Mouse (Mus musculus): ENCODE results near the gene Hebp1.

GRCm38 (mm10) chr6:135202668-135203067 lies 4.8 kb upstream of the Hebp1 start:
- no peak for TF ChIP-seq CTCF (IDR thresholded peaks at IDR 0.05; ENCODE audit: low read depth, low read length)
- TF ChIP-seq POLR2A (IDR thresholded peaks at IDR 0.05; ENCODE audit: borderline replicate concordance, low read depth, low read length) = no peak

Data from bone marrow macrophage, adult 2 months (primary cell).